Mouse (Mus musculus): Measurements from ENCODE around the gene Grid1.

The Grid1 gene

GRCm38 (mm10) chr14:35008674-35009073 lies 188.8 kb downstream of the Grid1 start:
- DNase-seq (ENCODE audit: low spot score in 2 of 2): no peak

GRCm38 (mm10) chr14:35009074-35009473 lies 189.2 kb downstream of the Grid1 start:
- DNase-seq (ENCODE audit: low spot score in 2 of 2): no peak

GRCm38 (mm10) chr14:35026686-35027085 lies 206.8 kb downstream of the Grid1 start:
- DNase-seq (ENCODE audit: low spot score in 2 of 2): peak in 1 of 2 experiments; percentile 4

GRCm38 (mm10) chr14:35027501-35028140 lies 207.7 kb downstream of the Grid1 start:
- no peak for DNase-seq (ENCODE audit: low spot score in 2 of 2)

GRCm38 (mm10) chr14:35029626-35030025 lies 209.7 kb downstream of the Grid1 start:
- peak in 1 of 2 experiments; percentile 3 for DNase-seq (ENCODE audit: low spot score in 2 of 2)

- peak in 1 of 2 experiments; percentile 1 for DNase-seq (ENCODE audit: low spot score in 2 of 2)
Measured at GRCm38 (mm10) chr14:35030271-35030670, 210.4 kb downstream of the Grid1 start.

- DNase-seq (ENCODE audit: low spot score in 2 of 2): no peak
Measured at GRCm38 (mm10) chr14:35032283-35032682, 212.4 kb downstream of the Grid1 start.

GRCm38 (mm10) chr14:35044268-35044667 lies 224.4 kb downstream of the Grid1 start:
- DNase-seq (ENCODE audit: low spot score in 2 of 2): no peak

- no peak for DNase-seq (ENCODE audit: low spot score in 2 of 2)
Measured at GRCm38 (mm10) chr14:35044918-35045698, 225.2 kb downstream of the Grid1 start.

- no peak for DNase-seq (ENCODE audit: low spot score in 2 of 2)
Measured at GRCm38 (mm10) chr14:35049231-35049630, 229.3 kb downstream of the Grid1 start.

GRCm38 (mm10) chr14:35054139-35054538 lies 234.2 kb downstream of the Grid1 start:
- no peak for DNase-seq (ENCODE audit: low spot score in 2 of 2)

- DNase-seq (ENCODE audit: low spot score in 2 of 2): no peak
Measured at GRCm38 (mm10) chr14:35074636-35075035, 254.7 kb downstream of the Grid1 start.

GRCm38 (mm10) chr14:35079954-35080353 lies 260.0 kb downstream of the Grid1 start:
- DNase-seq (ENCODE audit: low spot score in 2 of 2): no peak

- no peak for DNase-seq (ENCODE audit: low spot score in 2 of 2)
Measured at GRCm38 (mm10) chr14:35092646-35093045, 272.7 kb downstream of the Grid1 start.

GRCm38 (mm10) chr14:35093561-35094186 lies 273.8 kb downstream of the Grid1 start:
- DNase-seq (ENCODE audit: low spot score in 2 of 2): no peak

GRCm38 (mm10) chr14:35095506-35096059 lies 275.7 kb downstream of the Grid1 start:
- no peak for DNase-seq (ENCODE audit: low spot score in 2 of 2)

- DNase-seq (ENCODE audit: low spot score in 2 of 2): no peak
Measured at GRCm38 (mm10) chr14:35096085-35096484, 276.2 kb downstream of the Grid1 start.

- no peak for DNase-seq (ENCODE audit: low spot score in 2 of 2)
Measured at GRCm38 (mm10) chr14:35097166-35097565, 277.3 kb downstream of the Grid1 start.

- no peak for DNase-seq (ENCODE audit: low spot score in 2 of 2)
Measured at GRCm38 (mm10) chr14:35103639-35104210, 283.8 kb downstream of the Grid1 start.

- DNase-seq (ENCODE audit: low spot score in 2 of 2): no peak
Measured at GRCm38 (mm10) chr14:35107596-35107995, 287.7 kb downstream of the Grid1 start.

GRCm38 (mm10) chr14:35110928-35111327 lies 291.0 kb downstream of the Grid1 start:
- DNase-seq (ENCODE audit: low spot score in 2 of 2): no peak
